Mouse (Mus musculus) layer of hippocampus, adult 9-11 months (tissue): ENCODE measurements around the gene Slc15a1.

Experiments
- DNase-seq: peaks from one replicate; pipeline ENCODE4 v3.0.0; 2022

Gene Slc15a1

DNA sequence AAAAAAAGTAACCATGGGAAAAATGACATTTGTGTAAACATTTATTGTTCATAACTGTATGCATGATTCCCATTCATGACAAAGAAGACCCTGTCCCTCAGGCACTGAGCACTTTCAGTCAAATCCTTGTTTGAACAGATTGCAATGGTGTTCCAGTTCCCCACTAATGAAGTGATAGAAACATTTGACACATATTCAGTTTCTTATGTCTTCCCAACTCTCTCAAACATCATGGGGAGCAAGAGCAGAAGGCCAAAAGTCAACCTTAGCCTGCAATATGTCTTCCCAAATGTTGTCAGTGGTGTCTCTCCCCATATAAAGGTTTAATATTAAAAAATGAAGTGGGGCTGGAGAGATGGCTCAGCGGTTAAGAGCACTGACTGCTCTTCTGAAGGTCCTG is 19.3 kb downstream of the Slc15a1 start:
- no peak for DNase-seq

DNA sequence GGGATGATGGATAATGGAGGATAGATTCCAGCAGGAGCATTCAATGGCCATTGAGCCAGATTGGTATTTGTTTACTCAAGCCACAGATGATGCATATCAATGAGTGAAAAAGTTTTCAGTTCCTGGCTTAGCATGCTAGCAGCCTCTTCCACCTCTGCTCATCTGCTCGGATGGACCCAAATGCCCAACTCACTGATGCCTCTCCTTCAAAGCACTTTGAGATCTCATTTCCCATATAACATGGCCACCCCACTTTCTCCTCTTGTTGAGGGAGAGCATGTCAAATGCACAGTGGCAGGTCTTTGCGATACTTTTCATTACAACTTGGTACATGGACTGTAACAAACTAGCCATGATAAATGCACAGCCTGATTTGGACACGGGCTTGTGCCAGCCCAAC is 20.6 kb downstream of the Slc15a1 start:
- no peak for DNase-seq

- DNase-seq: no peak
Observed at GRCm38 (mm10) chr14:121482181-121482580, 22.9 kb downstream of the Slc15a1 start.

DNA sequence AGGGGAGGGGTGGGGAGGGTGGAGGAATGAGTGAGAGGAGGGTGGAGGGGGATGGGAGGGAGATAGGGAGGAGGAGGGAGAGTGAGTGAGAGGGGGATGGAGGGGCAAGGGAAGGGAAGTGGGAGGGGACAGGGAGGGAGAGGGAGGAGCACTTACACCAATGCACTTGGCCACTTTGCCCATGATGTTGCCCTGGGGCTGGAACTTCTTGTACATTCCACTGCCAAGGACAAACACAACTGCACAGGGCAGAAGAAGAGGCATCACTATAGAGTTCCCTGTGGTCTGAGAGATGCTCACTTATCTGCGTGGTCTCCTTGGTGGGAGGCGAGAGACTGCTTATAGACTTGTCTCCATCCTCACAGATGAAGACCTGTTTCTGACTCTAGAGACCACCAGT is 23.5 kb downstream of the Slc15a1 start:
- DNase-seq: no peak

GRCm38 (mm10) chr14:121479096-121479495 is 26.0 kb downstream of the Slc15a1 start:
- no peak for DNase-seq

GRCm38 (mm10) chr14:121477925-121478693 is 26.9 kb downstream of the Slc15a1 start:
- DNase-seq: no peak

DNA sequence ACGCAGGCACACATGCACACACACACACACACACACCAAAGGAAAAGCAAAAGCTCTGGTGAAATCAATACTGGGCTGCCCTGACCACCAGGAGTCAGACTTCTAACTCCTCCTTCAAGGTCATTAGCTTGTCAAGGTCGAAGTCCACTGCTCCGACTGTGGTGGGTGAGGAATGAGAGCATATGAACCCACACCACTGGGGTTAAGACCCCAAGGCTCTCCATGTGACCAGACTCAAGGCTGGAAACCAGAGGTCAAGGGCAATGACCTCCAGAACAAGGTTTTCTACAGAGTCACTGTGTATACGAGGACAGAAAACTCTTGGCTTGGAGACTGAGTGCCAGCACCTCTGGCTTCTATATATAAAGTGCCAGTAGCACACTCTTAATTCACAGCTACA is 31.2 kb downstream of the Slc15a1 start:
- DNase-seq: no peak

DNA sequence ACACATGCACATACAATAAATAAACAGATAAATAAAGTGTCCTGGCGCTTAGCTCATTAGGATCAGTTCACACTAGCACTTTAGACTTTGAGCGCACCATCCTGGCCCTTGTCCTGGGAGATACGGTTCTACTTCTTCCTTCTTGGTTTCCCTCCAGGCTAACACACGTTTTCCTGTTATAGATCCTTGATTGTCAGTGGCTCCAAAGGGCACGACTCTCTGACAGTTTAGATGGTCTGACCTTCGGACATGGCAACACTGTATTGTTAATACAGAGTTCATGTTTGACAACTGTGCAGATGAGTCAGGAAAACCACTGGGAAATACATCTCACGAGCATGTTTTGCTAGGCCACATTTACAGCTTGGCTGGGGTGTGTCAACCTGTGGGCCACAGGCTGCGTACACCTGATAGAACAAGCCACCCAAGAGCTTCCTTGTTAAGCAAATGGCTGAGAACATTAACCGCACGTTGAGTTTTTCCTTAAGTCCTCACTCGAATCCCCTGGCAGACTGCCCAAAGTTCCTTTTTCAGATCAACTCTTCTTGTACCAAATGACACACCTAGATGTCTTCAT is 33.4 kb downstream of the Slc15a1 start:
- no peak for DNase-seq

- no peak for DNase-seq
Observed at GRCm38 (mm10) chr14:121469601-121470000, 35.5 kb downstream of the Slc15a1 start.

DNA sequence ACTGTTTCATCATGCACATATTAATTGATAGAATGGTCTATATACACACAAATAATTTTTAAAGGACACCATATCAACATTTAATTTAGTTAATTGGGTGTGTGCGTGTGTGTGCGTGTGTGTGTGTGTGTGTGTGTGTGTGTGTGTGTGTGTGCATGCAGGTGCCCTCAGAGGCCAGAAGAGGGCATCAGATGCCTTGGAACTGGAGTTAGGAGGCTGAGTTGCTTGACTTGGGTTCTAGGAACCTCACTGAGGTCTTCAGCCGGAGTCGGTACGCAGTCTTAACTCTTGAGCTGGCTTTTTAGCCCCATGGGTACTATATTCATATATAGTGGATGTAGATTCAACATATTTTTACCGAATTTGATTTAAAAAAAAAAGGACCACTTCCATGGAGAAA is 37.4 kb downstream of the Slc15a1 start:
- DNase-seq: no peak

GRCm38 (mm10) chr14:121466501-121466900 is 38.6 kb downstream of the Slc15a1 start:
- no peak for DNase-seq

DNA sequence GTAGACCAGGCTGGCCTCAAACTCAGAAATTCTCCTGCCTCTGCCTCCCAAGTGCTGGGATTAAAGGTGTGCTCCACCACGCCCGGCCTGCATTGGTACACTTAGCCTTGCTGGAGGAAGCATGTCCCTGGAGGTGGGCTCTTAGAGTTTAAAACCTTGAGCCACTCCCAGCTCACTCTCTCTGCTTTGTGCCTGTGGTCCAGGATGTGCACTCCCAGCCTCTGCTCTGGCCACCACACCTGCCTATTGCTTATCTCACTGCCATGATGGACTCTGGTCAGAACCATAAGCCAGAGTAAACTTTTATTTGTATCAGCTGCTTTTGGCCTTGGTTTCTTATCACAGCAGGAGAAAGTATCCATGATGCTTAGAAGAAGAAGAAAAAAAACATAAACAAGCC is 40.7 kb downstream of the Slc15a1 start:
- DNase-seq: no peak

DNA sequence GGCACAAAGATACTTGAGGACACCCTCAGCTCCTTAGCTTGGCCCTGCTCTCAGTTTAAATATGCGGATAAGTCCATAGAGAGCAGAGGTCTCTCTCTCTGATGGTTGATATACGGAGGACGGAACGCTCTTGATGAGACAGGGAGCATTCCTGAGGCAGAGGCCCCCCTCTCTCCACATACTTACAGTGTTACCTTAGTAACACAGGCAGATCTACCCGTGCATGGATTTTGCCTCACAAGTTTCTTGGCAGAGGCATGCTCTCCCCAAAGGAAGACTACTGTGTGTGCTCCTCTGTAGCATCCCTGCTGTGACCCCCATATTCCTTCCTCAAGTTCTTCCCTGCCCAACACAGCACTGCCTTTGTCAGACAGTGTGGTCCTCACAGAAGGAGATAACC is 42.3 kb downstream of the Slc15a1 start:
- no peak for DNase-seq

DNA sequence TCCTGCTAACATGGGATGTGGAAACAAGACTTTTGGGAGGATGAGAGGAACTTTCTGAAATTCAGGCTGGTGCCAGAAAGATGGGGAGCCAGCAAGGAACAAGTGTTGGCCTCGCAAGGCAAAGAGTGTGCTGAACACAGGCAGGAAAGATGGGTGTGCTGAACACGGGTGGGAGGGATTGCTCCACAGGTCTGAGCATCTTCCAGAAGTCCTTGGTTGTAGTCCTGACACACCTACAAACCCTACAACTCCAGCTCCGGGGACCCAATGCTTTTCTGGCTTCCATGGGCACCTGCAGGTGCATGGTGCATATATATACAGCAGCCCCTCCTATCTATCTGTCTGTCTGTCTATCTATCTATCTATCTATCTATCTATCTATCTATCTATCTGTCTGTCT is 44.1 kb downstream of the Slc15a1 start:
- DNase-seq: no peak

- DNase-seq: no peak
Observed at GRCm38 (mm10) chr14:121458521-121458920, 46.5 kb downstream of the Slc15a1 start.

GRCm38 (mm10) chr14:121457536-121457935 is 47.5 kb downstream of the Slc15a1 start:
- DNase-seq: no peak

- DNase-seq: no peak
Observed at GRCm38 (mm10) chr14:121456416-121457285, 48.4 kb downstream of the Slc15a1 start.

DNA sequence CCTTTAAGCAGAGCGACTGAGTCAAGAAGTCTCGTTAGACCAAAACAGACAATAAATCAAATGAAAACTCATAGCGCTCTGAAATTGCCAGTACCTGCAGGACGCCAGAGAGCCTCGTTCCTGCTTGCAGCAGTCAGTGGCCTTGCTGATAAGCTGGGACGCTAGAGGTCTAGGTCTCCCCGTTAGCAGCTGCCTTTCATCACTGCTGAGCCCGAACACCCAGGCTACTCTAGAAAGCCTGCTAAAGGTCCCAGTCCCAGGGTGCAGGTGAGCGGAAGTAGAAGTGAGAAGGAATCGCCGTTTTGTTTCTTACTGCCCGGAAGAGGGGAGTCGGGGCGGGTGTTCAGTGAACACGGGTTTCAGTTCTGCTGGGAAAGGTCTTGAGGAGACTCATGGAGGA is 49.1 kb downstream of the Slc15a1 start:
- no peak for DNase-seq

DNA sequence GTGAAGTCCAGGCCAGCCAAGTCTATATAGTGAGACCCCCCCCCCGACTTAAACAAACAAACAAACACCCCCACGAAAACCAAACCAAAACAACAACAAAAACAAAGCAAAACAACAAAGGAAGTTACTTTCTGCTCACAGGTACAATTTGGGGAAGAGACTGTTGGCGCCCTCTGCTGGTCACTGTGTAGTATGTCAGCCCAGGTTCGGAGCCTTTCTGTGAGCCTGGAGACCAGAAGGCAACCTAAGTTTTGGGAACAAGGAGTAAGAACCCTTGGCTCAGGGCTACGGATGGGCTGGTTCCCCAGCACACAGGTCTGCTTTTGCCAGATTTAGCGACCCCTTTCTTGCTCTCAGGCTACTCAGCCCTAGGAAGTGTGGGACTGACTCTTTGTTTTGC is 49.5 kb downstream of the Slc15a1 start:
- peak; percentile 48 for DNase-seq

- no peak for DNase-seq
Observed at GRCm38 (mm10) chr14:121453130-121453529, 51.9 kb downstream of the Slc15a1 start.

- no peak for DNase-seq
Observed at GRCm38 (mm10) chr14:121452227-121452626, 52.8 kb downstream of the Slc15a1 start.

DNA sequence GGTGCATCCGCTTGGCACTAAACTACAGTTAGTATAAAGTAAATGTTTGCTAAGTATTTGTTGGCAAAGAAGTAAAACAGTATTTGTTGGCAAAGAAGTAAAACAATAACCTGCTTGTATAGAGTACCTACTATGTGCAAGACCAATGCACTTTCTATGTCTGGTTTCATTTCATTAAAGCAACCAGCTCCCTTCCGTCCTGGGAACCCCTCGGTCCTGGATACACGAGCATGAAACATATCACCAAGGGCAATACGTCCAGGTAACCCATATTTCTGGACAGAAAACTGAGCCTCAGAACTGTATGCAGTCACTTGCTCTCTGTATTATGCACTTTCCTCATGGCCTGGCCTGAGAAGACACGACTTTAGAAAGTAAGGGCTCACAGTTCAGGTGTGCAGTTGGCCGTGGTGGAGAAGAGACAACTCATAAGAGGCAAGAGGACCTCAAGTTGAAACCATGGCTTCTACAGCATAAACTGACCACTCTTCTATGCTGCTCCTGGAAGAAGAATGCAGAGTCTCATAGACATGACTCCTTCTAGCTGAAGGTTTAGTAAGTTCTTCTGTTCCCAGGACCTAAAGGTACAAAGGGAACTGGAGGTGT is 53.5 kb downstream of the Slc15a1 start:
- no peak for DNase-seq
